Mouse (Mus musculus) thymus, adult 2 months (tissue): ENCODE measurements around the gene Ccdc12.

Experiments used
- CTCF ChIP-seq: fragments of 200-500 bp; IDR thresholded peaks from 2 replicates; pipeline ENCODE4 v1.5.1; 2012; ENCODE audit warnings: mild to moderate bottlenecking, control low read depth, low read length, moderate library complexity, borderline replicate concordance; ENCODE audit not compliant: control insufficient read depth, poor library complexity, insufficient read depth; ENCODE audit errors: extremely low read depth
- POLR2A ChIP-seq: fragments of 200-500 bp; IDR thresholded peaks from 2 replicates; pipeline ENCODE4 v1.6.1; 2012; ENCODE audit warnings: mild to moderate bottlenecking, low read length, control low read depth, moderate library complexity; ENCODE audit not compliant: control insufficient read depth, poor library complexity, insufficient read depth; ENCODE audit errors: extremely low read depth

GRCm38 (mm10) chr9:110649775-110650174, 6.5 kb upstream of the Ccdc12 start:
- TF ChIP-seq CTCF (no peak), POLR2A (no peak)
